Mouse (Mus musculus) spleen, adult 2 months (tissue): ENCODE measurements around the gene Cp. TPM values are rescaled to one million over a fixed set of nuclear protein-coding genes. Genes with fewer than 3 reads are reported as not detected.

Experiments used
- DNase-seq, 2 experiments: peaks; one replicate each; pipeline versions ENCODE4 v3.0.0 to v3.0.0-alpha.2; 2012 to 2021; ENCODE audit warnings: low spot score in 2 of 2, low read depth in 1 of 2
- H3K27ac ChIP-seq: fragments of 200-500 bp; 2 replicates; pipeline ENCODE4 v1.5.1; 2012; ENCODE audit warnings: low read length, inconsistent platforms; ENCODE audit not compliant: insufficient read depth
- H3K27me3 ChIP-seq: fragments of 200-500 bp; 2 replicates; pipeline ENCODE4 v1.6.1; 2012; ENCODE audit warnings: mild to moderate bottlenecking, moderate library complexity, low read length, inconsistent platforms; ENCODE audit not compliant: control insufficient read depth, insufficient read depth
- H3K36me3 ChIP-seq: fragments of 200-500 bp; 2 replicates; pipeline ENCODE4 v1.6.1; 2012; ENCODE audit warnings: mild to moderate bottlenecking, low read length, inconsistent platforms; ENCODE audit not compliant: control insufficient read depth, insufficient read depth
- H3K4me1 ChIP-seq: fragments of 200-500 bp; 2 replicates; pipeline ENCODE4 v1.6.1; 2011; ENCODE audit warnings: inconsistent platforms; ENCODE audit not compliant: control insufficient read depth, insufficient read depth, insufficient read length
- H3K4me3 ChIP-seq: fragments of 200-500 bp; 2 replicates; pipeline ENCODE4 v1.5.1; 2011; ENCODE audit warnings: mild to moderate bottlenecking, inconsistent platforms; ENCODE audit not compliant: insufficient read depth, insufficient read length; ENCODE audit errors: extremely low read depth
- CTCF ChIP-seq: fragments of 200-500 bp; IDR thresholded peaks from 2 replicates; pipeline ENCODE4 v1.5.1; 2011; ENCODE audit warnings: mild to moderate bottlenecking, inconsistent platforms; ENCODE audit not compliant: insufficient read depth, insufficient read length, insufficient replicate concordance; ENCODE audit errors: extremely low read depth
- POLR2A ChIP-seq: fragments of 200-500 bp; IDR thresholded peaks from 2 replicates; pipeline ENCODE4 v1.6.1; 2011; ENCODE audit warnings: low read depth, low read length, inconsistent platforms
- WGBS: fragments of 180-500 bp; shearing (Covaris S2); methylation state at CpG from one replicate; pipeline ENCODE4 v1.1.7; 2018; 5-methylcytosine and 5-hydroxymethylcytosine counted together
- polyA plus RNA-seq: library from polyadenylated mRNA; depleted of rRNA; stranded (reverse); fragments of >200 nt; gene quantifications from 2 replicates; pipeline ENCODE4 v1.2.3, GENCODE M21; 2012

Gene Cp
- polyA plus RNA-seq, 1 experiment, result 6.3 TPM

DNA sequence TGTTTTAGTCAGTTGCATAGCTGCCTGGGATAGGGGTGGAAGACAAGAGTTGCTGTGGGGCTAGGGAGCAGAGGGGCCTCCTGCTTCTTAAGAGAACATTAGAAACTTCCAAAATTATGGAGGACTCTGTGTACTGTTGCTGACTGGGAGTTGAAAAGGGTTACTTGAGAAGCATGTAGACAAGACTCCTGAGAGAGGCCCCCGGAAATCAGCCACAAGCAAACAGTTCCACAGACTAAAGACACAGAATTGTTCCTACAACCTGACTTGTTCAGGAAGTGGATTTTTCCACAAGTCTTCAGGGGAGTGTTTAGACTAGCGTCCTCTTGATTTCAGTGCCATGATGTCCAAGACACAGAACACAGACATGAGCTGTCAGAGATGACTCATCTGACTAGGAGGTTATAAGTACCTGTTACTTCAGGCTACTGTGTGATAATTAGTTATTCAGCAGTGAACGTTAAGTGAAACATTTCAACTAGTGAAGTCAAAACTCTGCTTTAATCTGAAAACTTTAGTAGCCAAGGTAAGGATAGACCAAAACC is 3.8 kb downstream of the Cp start:
- DNase-seq, result no peak
- 82% methylated on average over 3 of the region's 3 CpGs for WGBS

GRCm38 (mm10) chr3:19961341-19961740 is 4.5 kb downstream of the Cp start:
- no peak overlapping the region for H3K4me3 ChIP-seq
- no peak for DNase-seq
- 85% methylated on average over 2 of the region's 2 CpGs for WGBS
- no peak overlapping the region for H3K27ac ChIP-seq
- no peaks in the 10 kb centered on the region for H3K4me1 ChIP-seq
- no peaks in the 10 kb centered on the region for H3K27me3 ChIP-seq
- TF ChIP-seq CTCF (no peak), POLR2A (no peak)
- no peaks in the 10 kb centered on the region for H3K36me3 ChIP-seq

More for the DNA sequence above, 3.8 kb downstream of the Cp start:
- no peak overlapping the region for H3K27ac ChIP-seq
- H3K36me3 ChIP-seq, result no peaks in the 10 kb centered on the region
- no peak for TF ChIP-seq POLR2A
- TF ChIP-seq CTCF, result no peak
- H3K4me3 ChIP-seq, result no peak overlapping the region
- no peaks in the 10 kb centered on the region for H3K27me3 ChIP-seq
- no peaks in the 10 kb centered on the region for H3K4me1 ChIP-seq

- Histone ChIP-seq H3K4me1 (no peaks in the 10 kb centered on the region), H3K36me3 (no peaks in the 10 kb centered on the region), H3K4me3 (no peak overlapping the region), H3K27ac (no peak overlapping the region), H3K27me3 (no peaks in the 10 kb centered on the region)
- DNase-seq, result no peak
- no peak for TF ChIP-seq CTCF
- no peak for TF ChIP-seq POLR2A
- WGBS, result 81% methylated on average over 3 of the region's 3 CpGs
Observed at GRCm38 (mm10) chr3:19962769-19963513, 6.1 kb downstream of the Cp start.

GRCm38 (mm10) chr3:19964625-19965188 is 7.9 kb downstream of the Cp start:
- H3K27me3 ChIP-seq, result no peaks in the 10 kb centered on the region
- TF ChIP-seq POLR2A (no peak), CTCF (no peak)
- H3K4me3 ChIP-seq, result no peak overlapping the region
- no peak for DNase-seq
- no peaks in the 10 kb centered on the region for H3K4me1 ChIP-seq
- no peak overlapping the region for H3K27ac ChIP-seq
- WGBS, result 89% methylated on average over 2 of the region's 2 CpGs
- H3K36me3 ChIP-seq, result no peaks in the 10 kb centered on the region

DNA sequence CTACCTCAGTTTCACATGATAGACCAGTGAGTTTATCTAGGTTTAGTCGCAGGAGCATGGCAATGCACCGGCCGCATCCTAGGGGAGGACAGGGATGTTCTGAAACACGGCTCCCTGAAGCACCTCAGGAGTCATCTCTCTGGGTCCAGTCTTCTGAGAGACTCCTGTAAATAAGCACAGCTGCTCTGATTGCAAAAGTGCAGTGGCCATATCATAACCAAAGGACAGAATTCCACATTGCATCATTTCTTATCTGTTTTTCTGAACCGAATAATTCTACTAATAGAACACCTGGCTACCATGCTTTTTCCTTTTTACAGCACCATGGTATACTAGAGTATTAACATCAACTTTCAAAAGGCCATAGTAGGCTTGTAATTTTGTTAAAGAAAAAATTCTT is 8.4 kb downstream of the Cp start:
- Histone ChIP-seq H3K4me3 (no peak overlapping the region), H3K27me3 (no peaks in the 10 kb centered on the region), H3K27ac (no peak overlapping the region), H3K4me1 (no peaks in the 10 kb centered on the region), H3K36me3 (no peaks in the 10 kb centered on the region)
- DNase-seq, result no peak
- TF ChIP-seq CTCF (no peak), POLR2A (no peak)
- 90% methylated on average over 5 of the region's 5 CpGs for WGBS

DNA sequence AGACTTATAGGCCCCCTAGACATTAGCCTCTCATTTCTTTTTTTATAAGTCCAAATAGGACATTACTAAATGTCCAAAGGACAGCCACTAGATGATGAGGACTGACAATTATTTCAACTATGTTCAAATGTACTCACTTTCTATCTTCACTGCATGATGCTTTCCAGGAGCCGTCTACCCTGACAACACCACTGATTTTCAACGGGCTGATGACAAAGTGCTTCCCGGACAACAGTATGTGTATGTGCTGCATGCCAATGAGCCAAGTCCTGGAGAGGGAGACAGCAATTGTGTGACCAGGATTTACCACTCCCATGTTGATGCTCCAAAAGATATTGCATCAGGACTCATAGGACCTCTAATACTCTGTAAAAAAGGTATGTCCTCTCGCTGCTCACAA is 9.2 kb downstream of the Cp start:
- DNase-seq, result no peak
- TF ChIP-seq POLR2A (no peak), CTCF (no peak)
- Histone ChIP-seq H3K27me3 (no peaks in the 10 kb centered on the region), H3K4me1 (no peaks in the 10 kb centered on the region), H3K36me3 (no peaks in the 10 kb centered on the region), H3K4me3 (no peak overlapping the region), H3K27ac (no peak overlapping the region)
- WGBS, result 91% methylated on average over 4 of the region's 4 CpGs

- no peak for DNase-seq
- H3K36me3 ChIP-seq, result no peaks in the 10 kb centered on the region
- H3K27me3 ChIP-seq, result no peaks in the 10 kb centered on the region
- TF ChIP-seq CTCF (no peak), POLR2A (no peak)
- H3K4me3 ChIP-seq, result no peak overlapping the region
- H3K4me1 ChIP-seq, result no peaks in the 10 kb centered on the region
- H3K27ac ChIP-seq, result no peak overlapping the region
- WGBS, result 86% methylated on average over 4 of the region's 4 CpGs
Observed at GRCm38 (mm10) chr3:19978474-19978873, 21.6 kb downstream of the Cp start.
